Mouse (Mus musculus): ENCODE results near the gene Cenph. TPM values are rescaled to one million over a fixed set of nuclear protein-coding genes. Genes with fewer than 3 reads are reported as not detected.
"Not testable (repeated sequence)": the region's sequence is repeated elsewhere in the genome, so short reads cannot be mapped to it uniquely, and the experiment has no call there.

Cenph gene
- polyA plus RNA-seq, 1 experiment from 2014 or later, result 33.8 TPM

- peak overlapping the region; percentile 68 for H3K4me2 ChIP-seq
- peaks cover 3% of the 10 kb centered on the region; the same call in 1 of the 2 replicates for H3K36me3 ChIP-seq (ENCODE audit: poor library complexity, severe bottlenecking)
- peak overlapping the region; percentile 87 for H3K9ac ChIP-seq
- no peaks in the 10 kb centered on the region for H3K9me3 ChIP-seq (replicated peaks)
- no peaks in the 10 kb centered on the region for H3K27me3 ChIP-seq
- ATAC-seq, result peak; percentile 61
- H3K4me1 ChIP-seq, result peaks cover 8% of the 10 kb centered on the region
- H3K27ac ChIP-seq, result peak overlapping the region; percentile 91
- WGBS, result 74% methylated on average over 11 of the region's 11 CpGs
- peak overlapping the region; percentile 78 for H3K4me3 ChIP-seq
These were observed 32.2 kb downstream of the Cenph start for GRCm38 (mm10) chr13:100743346-100744035.

GRCm38 (mm10) chr13:100742831-100743230, 32.9 kb downstream of the Cenph start:
- Histone ChIP-seq H3K4me3 (no peak overlapping the region), H3K4me1 (peaks cover 8% of the 10 kb centered on the region), H3K4me2 (no peak overlapping the region; the same call in 1 of the 2 replicates), H3K9ac (no peak overlapping the region), H3K36me3 (ENCODE audit: poor library complexity, severe bottlenecking) (peaks cover 7% of the 10 kb centered on the region), H3K27ac (no peak overlapping the region), H3K27me3 (no peaks in the 10 kb centered on the region), H3K9me3 (replicated peaks) (no peaks in the 10 kb centered on the region)
- ATAC-seq, result no peak
- WGBS, result 89% methylated on average over 5 of the region's 5 CpGs

- no peak overlapping the region for H3K4me2 ChIP-seq
- ATAC-seq, result no peak
- no peak overlapping the region for H3K4me3 ChIP-seq
- H3K9me3 ChIP-seq (replicated peaks), result no peaks in the 10 kb centered on the region
- H3K36me3 ChIP-seq (ENCODE audit: poor library complexity, severe bottlenecking), result peaks cover 28% of the 10 kb centered on the region
- peaks cover 12% of the 10 kb centered on the region for H3K4me1 ChIP-seq
- H3K9ac ChIP-seq, result no peak overlapping the region
- H3K27me3 ChIP-seq, result no peaks in the 10 kb centered on the region
- H3K27ac ChIP-seq, result no peak overlapping the region
- 97% methylated on average over 2 of the region's 2 CpGs for WGBS
These were observed 42.9 kb downstream of the Cenph start for GRCm38 (mm10) chr13:100732756-100733155.

- ATAC-seq; H3K9ac ChIP-seq; H3K9me3 ChIP-seq (replicated peaks); H3K27ac ChIP-seq; H3K27me3 ChIP-seq: not testable (repeated sequence)
- WGBS, result 91% methylated on average over 6 of the region's 6 CpGs
- Histone ChIP-seq H3K36me3 (ENCODE audit: poor library complexity, severe bottlenecking) (peaks cover 28% of the 10 kb centered on the region), H3K4me1 (peaks cover 12% of the 10 kb centered on the region), H3K4me3 (peak overlapping the region; percentile 96), H3K4me2 (peak overlapping the region; percentile 88)
These were observed 44.1 kb downstream of the Cenph start for GRCm38 (mm10) chr13:100731462-100732046.

- Histone ChIP-seq H3K4me3 (peak within 1 kb of the TSS; percentile 96), H3K9ac (peak within 1 kb of the TSS; percentile 78), H3K27me3 (no peaks in the 10 kb centered on the region), H3K36me3 (ENCODE audit: poor library complexity, severe bottlenecking) (peaks cover 25% of the 10 kb centered on the region), H3K9me3 (replicated peaks) (no peaks in the 10 kb centered on the region), H3K27ac (peak within 1 kb of the TSS; percentile 83), H3K4me2 (peak within 1 kb of the TSS; percentile 88), H3K4me1 (peaks cover 12% of the 10 kb centered on the region)
- ATAC-seq, result peak; percentile 100
- under 1% methylated on average over 19 of the region's 19 CpGs for WGBS
These were observed 44.9 kb downstream of the Cenph start, which contains the start of gene Cdk7 for GRCm38 (mm10) chr13:100730861-100731176. Gene Cdk7, minus strand, starts transcription at chr13:100730939.

- ATAC-seq, result peak; percentile 90
- Histone ChIP-seq H3K9me3 (replicated peaks) (no peaks in the 10 kb centered on the region), H3K27me3 (no peaks in the 10 kb centered on the region), H3K27ac (peak overlapping the region; percentile 83), H3K4me2 (peak overlapping the region; percentile 88), H3K4me3 (peak overlapping the region; percentile 96), H3K9ac (peak overlapping the region; percentile 78), H3K4me1 (peaks cover 12% of the 10 kb centered on the region), H3K36me3 (ENCODE audit: poor library complexity, severe bottlenecking) (peaks cover 24% of the 10 kb centered on the region)
- 1% methylated on average over 30 of the region's 30 CpGs for WGBS
These were observed 45.4 kb downstream of the Cenph start for GRCm38 (mm10) chr13:100730153-100730860.

GRCm38 (mm10) chr13:100728530-100728929, 47.2 kb downstream of the Cenph start:
- H3K4me3 ChIP-seq; H3K27ac ChIP-seq; H3K9me3 ChIP-seq (replicated peaks); H3K4me2 ChIP-seq; H3K27me3 ChIP-seq; H3K9ac ChIP-seq; ATAC-seq: not testable (repeated sequence)
- 96% methylated on average over 4 of the region's 4 CpGs for WGBS
- Histone ChIP-seq H3K36me3 (ENCODE audit: poor library complexity, severe bottlenecking) (peaks cover 22% of the 10 kb centered on the region), H3K4me1 (peaks cover 18% of the 10 kb centered on the region)

GRCm38 (mm10) chr13:100728086-100728485, 47.6 kb downstream of the Cenph start:
- Histone ChIP-seq H3K4me2 (no peak overlapping the region), H3K9me3 (replicated peaks) (no peaks in the 10 kb centered on the region), H3K27ac (no peak overlapping the region), H3K4me3 (no peak overlapping the region), H3K4me1 (peaks cover 18% of the 10 kb centered on the region), H3K36me3 (ENCODE audit: poor library complexity, severe bottlenecking) (peaks cover 22% of the 10 kb centered on the region), H3K9ac (no peak overlapping the region), H3K27me3 (no peaks in the 10 kb centered on the region)
- 95% methylated on average over 5 of the region's 5 CpGs for WGBS
- no peak for ATAC-seq

GRCm38 (mm10) chr13:100725194-100725593, 50.5 kb downstream of the Cenph start:
- H3K27ac ChIP-seq, result no peak overlapping the region
- H3K9ac ChIP-seq, result no peak overlapping the region
- 88% methylated on average over 10 of the region's 10 CpGs for WGBS
- H3K4me2 ChIP-seq, result no peak overlapping the region
- no peak for ATAC-seq
- no peak overlapping the region for H3K4me3 ChIP-seq
- peaks cover 45% of the 10 kb centered on the region for H3K36me3 ChIP-seq (ENCODE audit: poor library complexity, severe bottlenecking)
- H3K9me3 ChIP-seq (replicated peaks), result no peaks in the 10 kb centered on the region
- H3K4me1 ChIP-seq, result peaks cover 18% of the 10 kb centered on the region
- no peaks in the 10 kb centered on the region for H3K27me3 ChIP-seq

GRCm38 (mm10) chr13:100724051-100724754, 51.5 kb downstream of the Cenph start:
- no peaks in the 10 kb centered on the region for H3K9me3 ChIP-seq (replicated peaks)
- H3K4me3 ChIP-seq, result no peak overlapping the region
- peaks cover 50% of the 10 kb centered on the region for H3K36me3 ChIP-seq (ENCODE audit: poor library complexity, severe bottlenecking)
- peaks cover 9% of the 10 kb centered on the region for H3K4me1 ChIP-seq
- no peaks in the 10 kb centered on the region for H3K27me3 ChIP-seq
- H3K9ac ChIP-seq, result no peak overlapping the region
- no peak for ATAC-seq
- 71% methylated on average over 7 of the region's 7 CpGs for WGBS
- no peak overlapping the region; the same call in 1 of the 2 replicates for H3K4me2 ChIP-seq
- H3K27ac ChIP-seq, result no peak overlapping the region

- H3K4me2 ChIP-seq, result no peak overlapping the region
- no peak overlapping the region for H3K27ac ChIP-seq
- no peak for ATAC-seq
- 0 out of 2 replicates have a peak, but pooled peaks cover 6% of the 10 kb centered on the region for H3K4me1 ChIP-seq
- H3K27me3 ChIP-seq, result no peaks in the 10 kb centered on the region
- H3K36me3 ChIP-seq (ENCODE audit: poor library complexity, severe bottlenecking), result peaks cover 52% of the 10 kb centered on the region
- 91% methylated on average over 5 of the region's 5 CpGs for WGBS
- no peak overlapping the region for H3K9ac ChIP-seq
- H3K4me3 ChIP-seq, result no peak overlapping the region
- no peaks in the 10 kb centered on the region for H3K9me3 ChIP-seq (replicated peaks)
These were observed 54.0 kb downstream of the Cenph start for GRCm38 (mm10) chr13:100721656-100722055.

GRCm38 (mm10) chr13:100715467-100715866, 60.2 kb downstream of the Cenph start:
- WGBS, result 93% methylated on average over 6 of the region's 6 CpGs
- ATAC-seq, result no peak
- Histone ChIP-seq H3K4me1 (no peaks in the 10 kb centered on the region), H3K36me3 (ENCODE audit: poor library complexity, severe bottlenecking) (peaks cover 78% of the 10 kb centered on the region), H3K9ac (no peak overlapping the region), H3K27ac (no peak overlapping the region), H3K4me3 (no peak overlapping the region), H3K4me2 (no peak overlapping the region), H3K9me3 (replicated peaks) (no peaks in the 10 kb centered on the region), H3K27me3 (no peaks in the 10 kb centered on the region)
